Mouse (Mus musculus) bone marrow, adult 2 months (tissue): ENCODE measurements around the gene Btbd16.

ENCODE experiments used
- CTCF ChIP-seq: fragments of 200-500 bp; IDR thresholded peaks from 2 replicates; pipeline ENCODE4 v1.5.1; 2011; ENCODE audit warnings: low read length, control low read depth; ENCODE audit not compliant: control insufficient read depth, insufficient read depth
- POLR2A ChIP-seq: fragments of 200-500 bp; IDR thresholded peaks from 2 replicates; pipeline ENCODE4 v1.6.1; 2011; ENCODE audit warnings: low read depth, mild to moderate bottlenecking, control low read depth, low read length, borderline replicate concordance; ENCODE audit not compliant: control insufficient read depth

- TF ChIP-seq POLR2A (no peak), CTCF (no peak)
These were observed 47.7 kb upstream of the Btbd16 start for GRCm38 (mm10) chr7:130726185-130726584.
